Mouse (Mus musculus) mesoderm, embryonic 11.5 days (tissue): ENCODE measurements around the gene D16Ertd472e.

Source experiments
- DNase-seq: peaks from one replicate; pipeline ENCODE4 v3.0.0-alpha.2; 2012; ENCODE audit warnings: low read depth, low spot score

D16Ertd472e gene

DNA sequence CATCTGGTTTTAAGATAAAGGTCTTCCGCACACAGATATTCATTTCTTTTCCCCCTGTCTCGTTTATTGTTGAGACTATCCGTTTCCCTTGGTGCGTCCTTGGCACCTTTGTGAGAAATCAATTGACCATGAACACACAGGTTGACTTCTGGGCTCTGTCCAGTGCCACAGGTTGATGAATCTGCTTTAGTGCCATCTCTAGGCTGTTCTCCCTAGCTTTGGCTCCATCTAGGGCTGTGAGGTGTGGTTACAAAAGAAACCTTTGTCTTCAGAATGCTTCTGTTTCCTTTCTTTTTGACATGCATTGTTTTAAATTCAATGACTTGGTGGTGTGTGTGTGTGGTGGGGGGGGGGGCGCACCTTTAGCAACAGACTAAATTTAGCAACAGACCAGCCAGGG is 85.7 kb downstream of the D16Ertd472e start:
- no peak for DNase-seq
